Mouse (Mus musculus): Measurements from ENCODE around the gene Iqcd. TPM values are rescaled to one million over a fixed set of nuclear protein-coding genes. Genes with fewer than 3 reads are reported as not detected.
A peak's percentile ranks its signal among the peaks of the same experiment; 100 is the strongest.

Gene Iqcd
- polyA plus RNA-seq (2015; fragmentation: Nextera tagmentation; extraction: Ambion mirVana) = 1.1 and 2.3 TPM in 2 replicates

DNA sequence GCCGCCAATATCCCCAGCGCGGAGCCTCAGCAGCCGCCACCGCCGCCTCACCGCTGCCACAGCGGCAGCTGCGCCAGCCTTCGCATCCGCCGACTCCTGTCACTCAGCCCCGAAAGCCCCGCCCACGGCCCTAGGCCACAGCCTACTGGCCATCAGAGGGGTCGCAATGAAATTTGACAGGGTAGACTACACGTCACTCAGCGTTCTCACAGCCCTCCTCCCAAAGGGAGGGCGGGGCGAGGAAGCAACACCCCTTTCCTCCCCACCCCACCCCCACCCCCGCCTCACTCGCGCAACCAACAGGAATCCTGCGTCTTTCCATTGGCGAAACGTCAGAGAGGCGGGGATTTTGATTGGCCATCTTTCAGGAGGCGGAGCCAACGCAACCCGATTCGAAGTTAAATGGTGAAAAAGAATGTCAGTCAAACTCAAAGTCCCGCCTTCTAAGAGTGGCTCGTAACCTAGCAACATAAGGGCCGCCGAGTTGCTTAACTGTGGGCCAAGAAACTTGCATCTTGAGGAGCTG, at the start of gene Iqcd, which contains the start of gene Tpcn1:
TSS of gene Iqcd (plus strand) at position 448 of the 526 bp plus-strand sequence.
TSS of gene Tpcn1 (minus strand) at position 105 of the 526 bp plus-strand sequence.
- peak; percentile 99 for ATAC-seq
- Histone ChIP-seq H3K4me2 (peak within 1 kb of the TSS; percentile 99), H3K9ac (peak within 1 kb of the TSS; percentile 88), H3K4me1 (peaks cover 34% of the 10 kb centered on the region), H3K9me3 (replicated peaks) (no peaks in the 10 kb centered on the region), H3K27ac (peak within 1 kb of the TSS; percentile 59; the same call in 1 of the 2 replicates), H3K36me3 (ENCODE audit: poor library complexity, severe bottlenecking) (peaks cover 11% of the 10 kb centered on the region), H3K27me3 (no peaks in the 10 kb centered on the region), H3K4me3 (peak within 1 kb of the TSS; percentile 68)
- WGBS = under 1% methylated on average over 35 of the region's 35 CpGs

DNA sequence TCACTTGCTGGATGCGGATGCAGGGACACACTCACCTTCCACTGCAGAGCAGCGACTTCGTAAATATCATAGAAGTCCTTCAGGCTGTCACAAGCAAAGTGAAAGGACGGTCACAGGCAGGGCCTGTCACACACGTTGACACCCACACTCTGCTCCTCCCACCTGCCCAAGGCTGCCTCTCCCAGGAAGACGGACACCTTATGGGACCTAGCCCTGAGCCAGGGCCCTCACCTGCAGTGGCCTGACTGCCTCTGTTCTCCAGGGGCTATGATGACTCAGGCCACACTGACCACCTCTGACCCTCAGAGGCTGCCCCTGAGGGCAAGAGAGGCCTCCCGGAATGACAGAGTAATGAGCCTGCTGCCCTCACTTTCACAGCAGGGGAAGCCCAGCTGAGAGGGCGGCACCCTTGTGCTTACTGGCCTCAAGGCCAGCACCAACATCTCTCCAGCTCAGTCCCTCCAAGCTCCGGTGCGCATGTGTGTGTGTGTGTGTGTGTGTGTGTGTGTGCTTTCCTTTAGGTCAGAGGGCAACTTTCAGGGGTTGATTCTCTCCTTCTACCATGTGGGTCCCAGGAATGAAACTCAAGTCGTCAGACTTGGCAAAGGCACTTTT, 40.5 kb upstream of the Iqcd start:
- peaks cover 29% of the 10 kb centered on the region for H3K36me3 ChIP-seq (ENCODE audit: poor library complexity, severe bottlenecking)
- ATAC-seq = no peak
- 75% methylated on average over 11 of the region's 11 CpGs for WGBS

DNA sequence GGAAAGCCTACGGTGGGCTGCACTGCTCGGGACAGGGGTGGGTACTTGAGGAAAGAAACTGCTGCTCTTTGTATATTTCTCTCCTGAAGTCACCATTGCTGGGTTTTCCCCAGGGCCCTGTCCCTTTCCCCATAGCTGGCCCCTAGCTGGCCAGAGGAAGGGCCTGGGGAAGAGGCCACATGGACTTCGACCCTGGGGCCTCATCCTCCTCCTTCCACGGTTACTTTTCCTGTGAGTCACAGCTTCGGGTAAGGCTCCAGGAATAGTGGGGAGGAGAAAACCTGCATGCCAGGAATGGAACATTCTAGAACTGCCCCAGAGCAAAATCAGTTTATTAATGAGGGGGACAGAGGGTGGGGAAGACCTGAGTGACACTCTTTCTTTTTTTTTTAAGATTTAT, 38.7 kb upstream of the Iqcd start:
- no peaks in the 10 kb centered on the region for H3K27me3 ChIP-seq
- H3K4me3 ChIP-seq = no peak overlapping the region
- peaks cover 44% of the 10 kb centered on the region for H3K36me3 ChIP-seq (ENCODE audit: poor library complexity, severe bottlenecking)
- 94% methylated on average over 5 of the region's 5 CpGs for WGBS
- H3K4me1 ChIP-seq = no peaks in the 10 kb centered on the region
- no peaks in the 10 kb centered on the region for H3K9me3 ChIP-seq (replicated peaks)
- no peak for ATAC-seq
- H3K9ac ChIP-seq = no peak overlapping the region
- H3K27ac ChIP-seq = no peak overlapping the region
- H3K4me2 ChIP-seq = no peak overlapping the region

More for the DNA sequence above, 40.5 kb upstream of the Iqcd start:
- H3K4me1 ChIP-seq = no peaks in the 10 kb centered on the region
- H3K27me3 ChIP-seq = no peaks in the 10 kb centered on the region
- no peak overlapping the region for H3K27ac ChIP-seq
- no peak overlapping the region for H3K9ac ChIP-seq
- no peak overlapping the region for H3K4me2 ChIP-seq
- no peak overlapping the region for H3K4me3 ChIP-seq
- H3K9me3 ChIP-seq (replicated peaks) = no peaks in the 10 kb centered on the region

DNA sequence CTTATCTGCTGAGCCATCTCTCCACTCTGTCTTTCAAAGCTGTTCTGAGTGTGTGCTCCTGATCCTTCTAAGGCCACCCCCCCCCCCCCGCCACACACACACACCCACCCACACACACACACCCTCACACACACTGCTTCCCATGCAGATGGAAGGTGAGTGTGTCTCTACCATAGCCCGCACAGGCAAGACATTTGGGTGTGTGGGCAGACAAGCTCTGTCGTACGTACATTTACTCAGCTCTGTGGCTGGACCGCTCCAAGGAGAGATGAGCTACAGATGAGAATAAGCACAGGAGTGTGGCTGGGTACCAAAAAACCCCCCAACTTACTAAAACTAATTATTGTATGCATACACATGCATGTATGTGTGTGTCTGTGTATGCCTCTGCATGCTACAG, 38.1 kb upstream of the Iqcd start:
- H3K4me1 ChIP-seq = no peaks in the 10 kb centered on the region
- H3K4me3 ChIP-seq = no peak overlapping the region
- no peaks in the 10 kb centered on the region for H3K9me3 ChIP-seq (replicated peaks)
- no peak overlapping the region for H3K9ac ChIP-seq
- H3K27ac ChIP-seq = no peak overlapping the region
- H3K4me2 ChIP-seq = no peak overlapping the region
- H3K27me3 ChIP-seq = no peaks in the 10 kb centered on the region
- 94% methylated on average over 5 of the region's 5 CpGs for WGBS
- H3K36me3 ChIP-seq (ENCODE audit: poor library complexity, severe bottlenecking) = peaks cover 50% of the 10 kb centered on the region
- ATAC-seq = no peak

DNA sequence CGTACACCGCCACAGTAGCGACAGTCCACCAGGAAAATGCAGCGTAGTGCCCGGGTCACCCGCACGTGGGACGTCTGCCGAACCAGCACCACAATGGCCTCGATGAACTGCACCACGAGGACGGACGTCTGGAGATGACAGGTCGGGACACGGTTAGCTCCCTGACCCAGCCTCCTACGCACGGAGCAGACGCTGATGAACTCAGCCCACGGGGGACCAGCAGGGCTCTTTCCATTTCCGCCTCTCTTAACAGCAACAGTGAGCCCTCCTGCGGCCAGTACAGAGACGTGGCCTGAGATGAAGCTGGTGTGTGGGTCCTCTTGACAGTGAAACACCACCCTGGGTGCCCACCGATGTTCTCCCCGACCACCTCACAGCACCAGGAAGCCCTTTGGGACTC, 32.9 kb upstream of the Iqcd start:
- Histone ChIP-seq H3K9me3 (replicated peaks) (no peaks in the 10 kb centered on the region), H3K36me3 (ENCODE audit: poor library complexity, severe bottlenecking) (peaks cover 55% of the 10 kb centered on the region), H3K4me3 (no peak overlapping the region), H3K4me2 (no peak overlapping the region), H3K4me1 (peaks cover 11% of the 10 kb centered on the region), H3K27ac (no peak overlapping the region), H3K27me3 (no peaks in the 10 kb centered on the region), H3K9ac (no peak overlapping the region)
- ATAC-seq = no peak
- WGBS = 92% methylated on average over 24 of the region's 24 CpGs

DNA sequence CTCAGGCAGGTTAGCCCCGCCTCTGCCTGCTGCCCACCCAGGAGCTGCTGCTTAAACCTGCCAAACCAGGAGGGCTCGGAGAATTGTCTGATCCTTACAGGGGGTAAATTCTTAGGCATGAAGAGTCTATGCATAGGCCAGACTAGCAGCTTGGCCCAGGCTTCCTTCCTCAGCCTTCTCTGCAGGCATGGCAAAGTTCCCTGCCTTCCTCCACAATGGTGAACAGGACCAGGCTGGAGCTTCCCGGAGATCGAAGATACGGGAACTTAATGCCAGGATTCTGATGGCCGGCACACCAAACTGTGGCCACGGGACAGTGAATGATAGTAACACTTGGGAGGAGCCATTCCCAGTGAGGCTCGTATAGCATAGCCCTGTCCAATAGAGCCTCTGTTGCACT, 30.8 kb upstream of the Iqcd start:
- Histone ChIP-seq H3K4me3 (no peak overlapping the region), H3K4me1 (peaks cover 20% of the 10 kb centered on the region), H3K4me2 (no peak overlapping the region), H3K27me3 (no peaks in the 10 kb centered on the region), H3K9ac (no peak overlapping the region), H3K27ac (no peak overlapping the region), H3K9me3 (replicated peaks) (no peaks in the 10 kb centered on the region), H3K36me3 (ENCODE audit: poor library complexity, severe bottlenecking) (peaks cover 40% of the 10 kb centered on the region)
- ATAC-seq = no peak
- WGBS = 74% methylated on average over 8 of the region's 8 CpGs

DNA sequence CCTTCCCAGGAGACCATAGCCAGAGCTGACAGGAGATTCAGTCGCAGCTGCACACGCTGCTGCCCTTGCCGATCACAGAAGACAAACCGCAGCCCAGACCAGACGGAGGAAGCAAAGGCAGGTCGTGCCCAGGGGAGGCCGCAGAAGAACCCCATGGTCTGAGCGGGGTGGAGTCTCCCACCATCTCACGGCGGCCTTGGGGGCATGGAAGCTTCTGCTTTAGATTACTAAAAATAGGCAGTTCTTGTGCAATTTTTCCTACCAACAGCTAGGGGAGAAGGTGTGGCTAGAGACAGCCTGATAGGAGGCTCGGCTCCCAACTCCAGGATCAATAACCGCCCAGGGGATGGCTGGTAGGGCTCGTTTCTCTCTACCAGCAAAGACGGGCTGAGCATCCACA, 30.1 kb upstream of the Iqcd start:
- Histone ChIP-seq H3K9ac (no peak overlapping the region), H3K27me3 (no peaks in the 10 kb centered on the region), H3K27ac (no peak overlapping the region), H3K4me2 (no peak overlapping the region), H3K9me3 (replicated peaks) (no peaks in the 10 kb centered on the region), H3K4me1 (peaks cover 27% of the 10 kb centered on the region), H3K4me3 (no peak overlapping the region), H3K36me3 (ENCODE audit: poor library complexity, severe bottlenecking) (peaks cover 33% of the 10 kb centered on the region)
- no peak for ATAC-seq
- WGBS = 83% methylated on average over 14 of the region's 14 CpGs

DNA sequence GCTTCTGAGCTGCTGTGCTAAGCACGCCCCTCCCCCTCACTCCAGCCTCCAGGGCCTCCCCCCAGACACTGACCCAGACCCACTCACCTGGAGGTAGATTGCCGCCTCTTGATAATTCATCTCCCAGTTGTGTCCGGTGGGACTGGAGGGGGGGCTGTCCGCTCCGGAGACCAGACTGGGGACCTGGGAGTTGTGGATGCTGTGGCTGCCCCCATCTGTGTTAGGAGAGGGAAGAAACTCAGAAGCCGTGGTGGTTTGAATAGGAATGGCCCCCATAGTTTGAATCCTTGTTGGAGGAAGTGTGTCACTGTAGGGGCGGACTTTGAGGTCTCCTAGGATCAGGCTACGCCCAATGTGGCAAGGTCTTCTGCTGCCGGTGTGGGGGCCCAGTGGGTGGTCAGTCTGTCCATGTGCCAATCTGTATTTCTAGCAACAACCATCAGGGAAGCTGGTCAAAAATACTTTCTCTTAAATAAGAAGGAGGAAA, 28.6 kb upstream of the Iqcd start:
- Histone ChIP-seq H3K4me1 (peaks cover 40% of the 10 kb centered on the region), H3K9me3 (replicated peaks) (no peaks in the 10 kb centered on the region), H3K4me2 (no peak overlapping the region), H3K36me3 (ENCODE audit: poor library complexity, severe bottlenecking) (peaks cover 21% of the 10 kb centered on the region), H3K4me3 (no peak overlapping the region), H3K27ac (peak overlapping the region; percentile 15; the same call in 1 of the 2 replicates), H3K9ac (no peak overlapping the region), H3K27me3 (no peaks in the 10 kb centered on the region)
- WGBS = 75% methylated on average over 9 of the region's 9 CpGs
- no peak for ATAC-seq

DNA sequence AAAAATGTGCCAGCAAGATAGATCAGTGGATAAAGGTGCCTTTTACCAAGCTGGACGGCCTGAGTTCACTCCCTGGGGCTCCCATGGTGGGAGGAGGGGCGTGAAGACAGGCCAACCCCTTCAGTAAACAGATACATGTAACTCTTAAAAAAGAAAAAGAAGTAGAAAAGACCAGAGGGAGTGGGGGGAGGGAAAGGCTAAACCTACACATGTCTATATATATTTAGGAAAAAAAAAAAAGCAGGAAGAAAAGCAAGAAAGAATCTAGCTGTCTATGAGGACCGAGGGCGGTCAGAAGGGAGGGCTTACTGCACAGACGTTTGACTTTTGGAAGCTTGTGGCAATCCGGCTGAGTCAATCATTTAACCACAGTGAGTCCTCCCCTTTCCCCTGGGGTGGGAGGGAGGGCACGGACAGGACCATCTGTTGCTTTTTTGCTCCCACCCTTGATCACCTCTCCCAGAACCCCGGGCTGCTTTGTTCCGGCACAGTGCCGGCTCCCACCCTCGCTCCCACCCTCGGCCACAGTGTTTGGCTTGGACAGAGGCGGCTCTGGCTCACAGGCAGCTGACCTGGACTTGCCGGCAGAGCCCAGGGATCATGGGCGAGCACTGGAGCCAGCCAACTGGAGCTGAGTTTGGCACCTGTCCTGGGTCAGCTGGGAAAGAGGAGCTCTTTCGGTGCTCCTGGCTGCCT, 28.1 kb upstream of the Iqcd start:
- Histone ChIP-seq H3K9me3 (replicated peaks) (no peaks in the 10 kb centered on the region), H3K9ac (no peak overlapping the region), H3K27me3 (no peaks in the 10 kb centered on the region), H3K36me3 (ENCODE audit: poor library complexity, severe bottlenecking) (peaks cover 15% of the 10 kb centered on the region), H3K27ac (peak overlapping the region; percentile 54), H3K4me3 (no peak overlapping the region), H3K4me2 (peak overlapping the region; percentile 25), H3K4me1 (peaks cover 46% of the 10 kb centered on the region)
- no peak for ATAC-seq
- 24% methylated on average over 16 of the region's 16 CpGs for WGBS

DNA sequence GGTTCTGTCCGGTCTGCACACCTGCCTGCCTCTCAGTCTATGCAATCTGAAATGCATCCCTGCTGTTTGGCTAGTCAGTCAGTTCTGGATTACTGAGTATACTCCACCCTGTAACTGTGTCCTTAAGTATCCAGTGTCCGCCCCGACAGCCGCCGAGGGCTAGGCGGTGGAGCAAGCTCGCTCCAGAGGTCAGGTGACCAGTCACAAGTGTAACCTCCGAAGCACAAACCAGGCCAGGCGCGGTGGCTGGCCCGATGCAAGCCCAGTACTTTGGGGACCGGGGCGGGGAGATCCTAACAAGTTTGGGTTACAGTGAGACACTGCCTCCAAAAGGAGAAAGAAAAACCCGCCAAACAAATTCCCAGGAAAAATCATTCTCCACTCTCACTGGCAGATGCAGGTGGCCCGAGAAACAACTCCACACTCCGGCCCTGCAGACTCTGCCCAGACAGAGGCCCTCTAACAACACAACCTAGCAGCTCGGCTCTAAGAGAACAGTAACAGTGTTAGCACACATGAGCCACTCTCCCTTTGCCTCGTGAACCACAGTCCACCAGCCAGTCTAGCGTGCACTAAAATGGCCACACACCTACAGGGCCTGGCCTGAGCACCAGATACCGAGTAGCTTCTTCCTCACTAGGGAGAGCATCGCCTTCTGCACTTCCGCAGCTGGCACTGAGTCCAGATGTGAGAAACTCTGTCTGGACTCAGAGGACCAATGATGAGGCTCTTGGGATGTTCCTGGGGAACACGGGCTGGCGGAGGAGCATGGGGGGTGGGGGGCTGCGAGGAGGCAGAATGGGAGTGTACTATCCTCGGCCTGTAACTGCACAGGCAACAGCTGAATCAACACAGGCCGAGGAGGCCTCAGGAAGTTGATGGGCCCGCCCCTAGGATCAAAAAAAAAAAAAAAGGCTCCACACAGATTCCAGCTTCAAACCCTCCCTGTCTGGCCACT, 25.6 kb upstream of the Iqcd start:
- no peak for ATAC-seq
- Histone ChIP-seq H3K4me3 (no peak overlapping the region), H3K9me3 (replicated peaks) (no peaks in the 10 kb centered on the region), H3K4me1 (peaks cover 71% of the 10 kb centered on the region), H3K9ac (peak overlapping the region; percentile 36), H3K27ac (peak overlapping the region; percentile 54), H3K4me2 (no peak overlapping the region), H3K27me3 (no peaks in the 10 kb centered on the region), H3K36me3 (ENCODE audit: poor library complexity, severe bottlenecking) (no peaks in the 10 kb centered on the region)
- 67% methylated on average over 28 of the region's 28 CpGs for WGBS

DNA sequence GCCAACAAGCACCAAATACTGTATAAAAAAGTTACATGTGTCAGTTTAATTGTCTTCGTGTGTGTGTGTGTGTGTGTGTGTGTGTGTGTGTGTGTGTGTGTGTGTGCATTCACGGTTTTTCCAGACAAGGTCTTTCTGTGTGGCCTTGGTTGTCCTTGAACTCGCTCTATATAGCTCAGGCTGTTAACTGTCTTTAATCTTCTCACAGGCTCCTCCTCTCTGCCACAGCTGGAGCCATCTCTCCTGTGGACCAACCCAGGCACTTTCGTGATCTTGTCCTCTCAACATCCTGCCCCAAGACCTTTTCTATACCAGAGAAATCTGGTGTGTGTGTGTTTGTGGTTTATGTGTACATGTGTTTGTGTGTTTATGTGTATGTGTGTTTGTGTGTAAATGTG, 24.9 kb upstream of the Iqcd start:
- WGBS = 53% methylated on average over 4 of the region's 4 CpGs
- Histone ChIP-seq H3K36me3 (ENCODE audit: poor library complexity, severe bottlenecking) (no peaks in the 10 kb centered on the region), H3K27ac (peak overlapping the region; percentile 54; the same call in 1 of the 2 replicates)

More for the DNA sequence above, 24.9 kb upstream of the Iqcd start:
- H3K9ac ChIP-seq = no peak overlapping the region
- no peaks in the 10 kb centered on the region for H3K9me3 ChIP-seq (replicated peaks)
- H3K4me2 ChIP-seq = no peak overlapping the region
- no peak for ATAC-seq
- H3K4me3 ChIP-seq = no peak overlapping the region
- peaks cover 78% of the 10 kb centered on the region for H3K4me1 ChIP-seq
- H3K27me3 ChIP-seq = no peaks in the 10 kb centered on the region
